Mouse (Mus musculus) CH12.LX (cell line): ENCODE results near the gene Dscaml1.

ENCODE experiments used
- MXI1 ChIP-seq: IDR thresholded peaks from 2 replicates; pipeline ENCODE4 v1.6.1; 2011; ENCODE audit warnings: mild to moderate bottlenecking, low read depth, low read length, improper control_type of control experiment
- POLR2A ChIP-seq: IDR thresholded peaks from 2 replicates; pipeline ENCODE4 v1.6.1; 2011; ENCODE audit warnings: low read depth, mild to moderate bottlenecking, improper control_type of control experiment, low read length
- SMC3 ChIP-seq: IDR thresholded peaks from 2 replicates; pipeline ENCODE4 v1.6.1; 2011; ENCODE audit warnings: low read depth, low read length, improper control_type of control experiment

- peak; percentile 42; the same call in 1 of the 2 replicates for TF ChIP-seq POLR2A
- peak; percentile 78 for TF ChIP-seq SMC3
- TF ChIP-seq MXI1: no peak
Measured at GRCm38 (mm10) chr9:45417245-45417644, 9.2 kb upstream of the Dscaml1 start.
